Comparison of ENCODE assay signal across 25 mouse cellular contexts in genomic region chr14:59435206-59435605, GRCm38 (mm10).
"Had no signal": no experiment of that assay in that cellular context is flagged by ENCODE, and none has a peak within 500 bp of the region (broad histone marks: within the 10 kb centered on the region; RNA-seq: fewer than 3 reads in every experiment).

No protein-coding gene starts in this region.

- H3K4me3 ChIP-seq: heart, embryonic 10.5 days; heart, embryonic 12.5 days; heart, embryonic 13.5 days; heart, embryonic 15.5 days; hindbrain, embryonic 10.5 days; hindbrain, embryonic 12.5 days; hindbrain, embryonic 13.5 days; hindbrain, embryonic 15.5 days; intestine, embryonic 15.5 days; kidney, embryonic 15.5 days; layer of hippocampus, adult 2 months; left cerebral cortex, adult 2 months had no signal

- H3K36me3 ChIP-seq: heart, embryonic 10.5 days; heart, embryonic 12.5 days; heart, embryonic 13.5 days; heart, embryonic 15.5 days; hindbrain, embryonic 12.5 days; hindbrain, embryonic 13.5 days; hindbrain, embryonic 15.5 days; intestine, embryonic 15.5 days had no signal

- H3K4me1 ChIP-seq: heart, embryonic 10.5 days had no signal

- DNase-seq: heart, postnatal 10 days; heart, postnatal 14 days; heart, postnatal 36 days; heart, postnatal 4 days; kidney, adult 11 months; kidney, adult 18-20 months; kidney, postnatal 14 days; kidney, postnatal 36 days; layer of hippocampus, adult 9-11 months; layer of hippocampus, postnatal 36 days had no signal

- H3K27me3 ChIP-seq: heart, embryonic 12.5 days; heart, embryonic 13.5 days; heart, embryonic 15.5 days; hindbrain, embryonic 12.5 days; hindbrain, embryonic 13.5 days; hindbrain, embryonic 15.5 days; intestine, embryonic 15.5 days; kidney, embryonic 15.5 days had no signal

- H3K27ac ChIP-seq: heart, embryonic 10.5 days; heart, embryonic 13.5 days; heart, embryonic 15.5 days; hindbrain, embryonic 10.5 days; hindbrain, embryonic 12.5 days; hindbrain, embryonic 13.5 days; hindbrain, embryonic 14.5 days; hindbrain, embryonic 15.5 days; hindbrain, postnatal 0 days; intestine, embryonic 15.5 days; kidney, embryonic 15.5 days; kidney, postnatal 0 days; layer of hippocampus, adult 2 months; left cerebral cortex, adult 2 months had no signal
